Mouse (Mus musculus): Measurements from ENCODE around the gene Slc9b1.

- TF ChIP-seq CTCF (IDR thresholded peaks at IDR 0.05; ENCODE audit: low read depth, low read length) (no peak), POLR2A (IDR thresholded peaks at IDR 0.05; ENCODE audit: insufficient read depth, low read length) (no peak), EP300 (IDR thresholded peaks at IDR 0.05; ENCODE audit: insufficient read depth, low read depth, low read length) (no peak)
Observed at GRCm38 (mm10) chr3:135332691-135333090, 15.1 kb upstream of the Slc9b1 start.
